Mouse (Mus musculus) olfactory bulb, adult 2 months (tissue): Measurements from ENCODE around the gene Mcpt2. TPM values are rescaled to one million over a fixed set of nuclear protein-coding genes. Genes with fewer than 3 reads are reported as not detected.
"Not testable (repeated sequence)": the region's sequence is repeated elsewhere in the genome, so short reads cannot be mapped to it uniquely, and the experiment has no call there.

Experiments
- H3K27ac ChIP-seq: fragments of 200-500 bp; 2 replicates; pipeline ENCODE4 v1.5.1; 2012; ENCODE audit warnings: low read depth, low read length; ENCODE audit not compliant: insufficient read depth
- H3K4me1 ChIP-seq: fragments of 200-500 bp; 2 replicates; pipeline ENCODE4 v1.6.1; 2012; ENCODE audit warnings: low read length; ENCODE audit not compliant: control insufficient read depth, insufficient read depth
- H3K4me3 ChIP-seq: fragments of 200-500 bp; 2 replicates; pipeline ENCODE4 v1.5.1; 2012; ENCODE audit warnings: mild to moderate bottlenecking, low read depth, low read length, moderate library complexity; ENCODE audit not compliant: insufficient read depth
- CTCF ChIP-seq: fragments of 200-500 bp; IDR thresholded peaks from 2 replicates; pipeline ENCODE4 v1.5.1; 2012; ENCODE audit warnings: low read depth, mild to moderate bottlenecking, low read length, moderate library complexity; ENCODE audit not compliant: insufficient read depth
- POLR2A ChIP-seq: fragments of 200-500 bp; IDR thresholded peaks from 2 replicates; pipeline ENCODE4 v1.6.1; 2012; ENCODE audit warnings: mild to moderate bottlenecking, low read depth, low read length, moderate library complexity; ENCODE audit not compliant: insufficient read depth
- WGBS: fragments of 180-500 bp; shearing (Covaris S2); methylation state at CpG from one replicate; pipeline ENCODE4 v1.1.7; 2018; 5-methylcytosine and 5-hydroxymethylcytosine counted together
- polyA plus RNA-seq: library from polyadenylated mRNA; stranded (reverse); fragments of >200 nt; gene quantifications from 2 replicates; pipeline ENCODE4 v1.2.4, GENCODE M21; 2012; ENCODE audit warnings: low replicate concordance; ENCODE audit not compliant: missing spikeins, insufficient read depth, insufficient read length

The Mcpt2 gene
- polyA plus RNA-seq: not detected in 2 replicates

DNA sequence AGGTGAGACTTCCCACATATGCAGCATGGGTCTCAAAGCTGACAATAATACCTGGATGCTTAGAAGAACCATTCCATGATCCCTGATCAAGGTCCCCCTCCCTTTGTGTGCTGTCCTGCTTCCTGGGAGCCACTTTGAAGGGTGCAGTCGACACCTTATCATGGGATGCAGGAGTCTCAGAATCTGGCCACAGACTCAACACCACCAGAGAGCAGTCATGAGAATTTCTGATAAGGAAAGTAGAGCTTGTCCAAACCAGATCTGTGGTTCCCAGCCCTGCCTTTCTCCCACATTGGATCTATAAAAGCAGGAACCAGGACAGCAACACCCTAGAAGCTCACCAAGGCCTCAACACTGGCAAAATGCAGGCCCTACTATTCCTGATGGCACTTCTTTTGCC, at the start of gene Mcpt2:
Gene Mcpt2 (plus strand): TSS at position 250 of the 400 bp plus-strand sequence.
- not testable (repeated sequence) for H3K27ac ChIP-seq, H3K4me3 ChIP-seq, H3K4me1 ChIP-seq
- 87% methylated on average over 1 of the region's 1 CpGs for WGBS

DNA sequence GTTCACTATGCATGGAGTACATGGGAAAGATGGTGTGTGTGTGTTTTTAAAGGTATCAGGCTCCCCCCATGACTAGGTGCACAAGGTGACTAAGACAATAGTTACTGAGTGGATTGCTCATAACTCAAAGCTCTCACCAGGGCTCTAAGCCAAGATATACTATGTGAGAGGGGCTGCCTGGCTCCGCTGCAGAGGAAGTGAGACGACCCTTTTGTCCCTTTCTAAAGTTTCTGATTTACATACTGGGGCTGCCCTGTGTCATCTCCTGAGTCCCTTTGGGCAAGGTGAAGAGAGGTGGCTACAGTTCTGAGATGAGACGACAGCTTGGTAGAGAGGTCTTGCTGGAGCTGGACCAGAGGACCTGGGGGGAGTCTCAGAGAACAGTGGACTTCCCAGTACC, 28.7 kb upstream of the Mcpt2 start:
- TF ChIP-seq CTCF (no peak), POLR2A (no peak)
- H3K4me3 ChIP-seq: no peak overlapping the region
- no peaks in the 10 kb centered on the region for H3K4me1 ChIP-seq
- no peak overlapping the region for H3K27ac ChIP-seq
- 77% methylated on average over 3 of the region's 3 CpGs for WGBS

- 97% methylated on average over 2 of the region's 2 CpGs for WGBS
- TF ChIP-seq CTCF (no peak), POLR2A (no peak)
- no peaks in the 10 kb centered on the region for H3K4me1 ChIP-seq
- no peak overlapping the region for H3K4me3 ChIP-seq
- no peak overlapping the region for H3K27ac ChIP-seq
Measured at GRCm38 (mm10) chr14:56013924-56014323, 27.9 kb upstream of the Mcpt2 start.

DNA sequence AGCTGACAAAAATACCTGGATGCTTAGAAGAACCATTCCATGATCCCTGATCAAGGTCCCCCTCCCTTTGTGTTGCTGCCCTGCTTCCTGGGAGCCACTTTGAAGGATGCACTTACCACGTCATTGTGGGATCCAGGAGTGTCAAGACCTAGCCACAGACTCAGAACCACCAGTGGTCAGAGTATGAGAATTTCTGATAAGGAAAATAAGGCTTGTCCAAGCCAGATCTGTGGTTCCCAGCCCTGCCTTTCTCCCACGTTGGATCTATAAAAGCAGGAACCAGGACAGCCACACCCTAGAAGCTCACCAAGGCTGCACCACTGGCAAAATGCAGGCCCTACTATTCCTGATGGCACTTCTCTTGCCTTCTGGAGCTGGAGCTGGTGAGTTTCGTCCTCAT, 24.2 kb upstream of the Mcpt2 start, which contains the start of gene Mcpt1:
Gene Mcpt1 (plus strand): TSS at position 301 of the 400 bp plus-strand sequence.
- H3K4me1 ChIP-seq, H3K27ac ChIP-seq, H3K4me3 ChIP-seq: not testable (repeated sequence)
- WGBS: 83% methylated on average over 3 of the region's 3 CpGs

DNA sequence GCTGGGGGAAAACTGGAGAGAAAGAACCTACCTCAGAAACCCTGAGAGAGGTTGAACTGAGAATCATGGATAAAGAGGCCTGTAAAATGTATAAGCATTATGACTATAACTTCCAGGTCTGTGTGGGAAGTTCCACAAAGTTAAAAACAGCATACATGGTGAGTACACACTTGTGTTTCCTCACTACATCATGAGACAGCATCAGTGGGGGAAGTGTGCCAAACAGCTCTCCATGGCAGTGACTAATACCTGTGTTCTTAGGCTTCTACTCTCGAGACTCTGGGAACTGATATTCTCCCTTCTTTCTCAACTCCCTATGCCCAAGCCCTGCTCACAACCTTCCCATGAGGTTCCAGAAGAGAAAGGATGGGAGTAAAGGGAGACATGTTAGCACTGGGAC, 22.4 kb upstream of the Mcpt2 start:
- H3K4me3 ChIP-seq: no peak overlapping the region
- no peaks in the 10 kb centered on the region for H3K4me1 ChIP-seq
- 74% methylated on average over 1 of the region's 1 CpGs for WGBS
- H3K27ac ChIP-seq: no peak overlapping the region
- TF ChIP-seq POLR2A (no peak), CTCF (no peak)

GRCm38 (mm10) chr14:56021305-56021704, 20.5 kb upstream of the Mcpt2 start:
- H3K4me3 ChIP-seq, H3K27ac ChIP-seq: not testable (repeated sequence)
- 79% methylated on average over 4 of the region's 4 CpGs for WGBS

GRCm38 (mm10) chr14:56030395-56030794, 11.4 kb upstream of the Mcpt2 start, which contains the start of gene Mcpt9:
Gene Mcpt9 (minus strand): TSS chr14:56030495.
- not testable (repeated sequence) for H3K4me3 ChIP-seq, H3K4me1 ChIP-seq, H3K27ac ChIP-seq
- WGBS: 77% methylated on average over 3 of the region's 3 CpGs

More at GRCm38 (mm10) chr14:56021305-56021704, 20.5 kb upstream of the Mcpt2 start:
- H3K4me1 ChIP-seq: not testable (repeated sequence)

DNA sequence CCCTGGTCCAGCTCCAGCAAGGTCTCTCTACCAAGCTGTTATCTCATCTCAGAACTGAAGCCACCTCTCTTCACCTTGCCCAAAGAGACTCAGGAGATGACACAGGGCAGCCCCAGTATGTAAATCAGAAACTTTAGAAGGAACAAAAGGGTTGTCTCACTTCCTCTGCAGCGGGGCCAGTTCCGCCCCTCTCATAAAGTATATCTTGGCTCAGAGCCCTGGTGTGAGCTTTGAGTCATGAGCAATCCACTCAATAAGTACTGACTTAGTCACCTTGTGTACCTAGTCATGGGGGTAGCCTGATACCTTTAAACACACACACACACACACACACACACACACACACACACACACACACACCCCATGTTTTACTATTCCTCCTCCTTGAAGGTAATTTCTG, 7.4 kb upstream of the Mcpt2 start:
- WGBS: 77% methylated on average over 2 of the region's 2 CpGs
- Histone ChIP-seq H3K4me1 (no peaks in the 10 kb centered on the region), H3K4me3 (no peak overlapping the region), H3K27ac (no peak overlapping the region)
- TF ChIP-seq POLR2A (no peak), CTCF (no peak)

- Histone ChIP-seq H3K4me1 (no peaks in the 10 kb centered on the region), H3K27ac (no peak overlapping the region), H3K4me3 (no peak overlapping the region)
- WGBS: 86% methylated on average over 3 of the region's 3 CpGs
- TF ChIP-seq CTCF: no peak
- no peak for TF ChIP-seq POLR2A
Measured at GRCm38 (mm10) chr14:56055408-56055807, 13.6 kb downstream of the Mcpt2 start.

DNA sequence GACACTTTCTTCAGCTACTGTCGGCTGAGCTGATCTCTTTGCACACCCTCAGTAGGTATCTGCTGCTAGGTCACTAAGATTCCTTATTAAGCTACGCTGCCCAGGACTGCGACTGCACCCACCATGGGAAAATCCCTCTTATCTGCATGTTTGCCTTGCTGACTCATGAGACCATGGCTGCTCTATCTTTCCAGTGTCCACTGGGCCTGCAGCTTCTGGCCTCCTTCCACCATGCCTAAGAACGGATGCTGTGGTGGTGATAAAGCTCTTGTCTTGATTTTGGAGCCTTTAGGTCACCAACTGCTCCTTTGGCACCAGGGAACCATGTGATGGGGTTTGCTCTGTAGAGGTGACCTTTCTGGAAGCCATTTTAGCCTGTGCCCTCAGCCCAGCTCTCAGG, 15.9 kb downstream of the Mcpt2 start:
- no peak overlapping the region for H3K4me3 ChIP-seq
- no peak overlapping the region for H3K27ac ChIP-seq
- WGBS: 91% methylated on average over 4 of the region's 4 CpGs
- H3K4me1 ChIP-seq: no peaks in the 10 kb centered on the region
- TF ChIP-seq CTCF (no peak), POLR2A (no peak)

DNA sequence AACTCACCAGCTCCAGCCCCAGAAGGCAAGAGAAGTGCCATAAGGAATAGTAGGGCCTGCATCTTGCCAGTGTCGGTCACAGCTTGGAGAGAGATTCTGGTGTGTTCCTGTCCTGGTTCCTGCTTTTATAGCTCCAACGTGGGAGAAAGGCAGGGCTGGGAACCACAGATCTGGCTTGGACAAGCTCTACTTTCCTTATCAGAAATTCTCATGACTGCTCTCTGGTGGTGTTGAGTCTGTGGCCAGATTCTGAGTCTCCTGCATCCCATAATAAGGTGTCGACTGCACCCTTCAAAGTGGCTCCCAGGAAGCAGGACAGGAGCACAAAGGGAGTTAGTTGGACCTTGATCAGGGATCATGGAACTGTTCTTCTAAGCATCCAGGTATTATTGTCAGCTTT, 20.4 kb downstream of the Mcpt2 start, which contains the start of gene Mcpt4:
Gene Mcpt4 (minus strand): TSS at position 101 of the 400 bp plus-strand sequence.
- H3K27ac ChIP-seq, H3K4me3 ChIP-seq, H3K4me1 ChIP-seq: not testable (repeated sequence)
- 78% methylated on average over 3 of the region's 3 CpGs for WGBS
